Mouse (Mus musculus): ENCODE results near the gene Phb2. TPM values are rescaled to one million over a fixed set of nuclear protein-coding genes. Genes with fewer than 3 reads are reported as not detected.

Phb2 gene
- polyA plus RNA-seq (2011; ENCODE audit: insufficient read depth, insufficient read length, low read depth, missing spikeins) = 329 and 331 TPM in 2 replicates

DNA sequence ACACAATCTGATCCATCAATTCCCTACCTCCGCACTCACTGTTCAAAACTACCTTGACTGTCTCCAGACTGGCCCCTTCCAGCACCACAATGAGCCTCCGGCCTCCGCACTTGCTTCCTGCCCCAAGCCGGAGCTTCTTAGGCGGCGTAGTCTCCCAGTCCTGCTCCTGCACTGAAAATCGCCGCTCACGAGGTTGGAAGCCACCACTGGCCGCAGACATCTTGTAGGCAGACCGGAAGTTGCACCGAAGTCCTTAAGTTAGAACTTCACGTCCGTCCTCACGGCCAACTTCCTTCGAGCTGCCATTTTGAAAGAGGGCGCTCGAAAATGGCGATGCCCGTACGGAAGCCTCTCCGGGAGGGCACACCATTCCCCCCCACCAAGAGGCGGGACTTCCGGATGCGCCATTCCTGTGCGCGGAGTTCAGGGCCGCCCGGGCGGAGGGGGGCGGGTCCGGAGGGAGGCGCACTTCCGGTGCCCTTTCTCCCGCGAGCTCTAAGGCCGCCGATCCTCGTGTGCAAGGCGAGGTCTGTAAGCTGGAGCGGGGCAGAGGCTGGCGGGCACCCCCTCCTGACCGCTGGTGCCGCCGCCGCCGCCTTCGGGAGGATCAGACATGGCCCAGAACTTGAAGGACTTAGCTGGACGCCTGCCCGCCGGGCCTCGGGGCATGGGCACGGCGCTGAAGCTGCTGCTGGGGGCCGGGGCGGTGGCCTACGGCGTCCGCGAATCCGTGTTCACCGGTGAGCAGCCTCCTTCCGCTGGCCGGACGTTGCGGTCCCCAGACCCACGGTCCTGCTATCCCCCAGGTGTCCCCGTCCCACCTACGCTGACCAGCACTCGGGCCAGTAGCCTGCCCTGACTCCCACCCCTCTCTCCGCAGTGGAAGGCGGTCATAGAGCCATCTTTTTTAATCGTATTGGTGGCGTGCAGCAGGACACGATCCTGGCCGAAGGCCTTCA is at the start of gene Phb2, which contains the start of gene Emg1:
Phb2 (plus strand) TSS at position 513 of the 959 bp plus-strand sequence.
Emg1 (minus strand) TSS at position 355 of the 959 bp plus-strand sequence.
- H3K27ac ChIP-seq (ENCODE audit: insufficient read depth, low read length) = peak within 1 kb of the TSS; percentile 52
- no peaks in the 10 kb centered on the region for H3K4me1 ChIP-seq (ENCODE audit: control insufficient read depth, insufficient read depth, low read length)
- peaks cover 49% of the 10 kb centered on the region for H3K36me3 ChIP-seq (ENCODE audit: control insufficient read depth, insufficient read depth, low read length, poor library complexity, severe bottlenecking)
- H3K4me3 ChIP-seq (ENCODE audit: low read depth, low read length) = peak within 1 kb of the TSS; percentile 81
- peak within 1 kb of the TSS; percentile 91 for H3K9ac ChIP-seq (ENCODE audit: low read depth, poor library complexity, severe bottlenecking)
- no peaks in the 10 kb centered on the region for H3K9me3 ChIP-seq (replicated peaks; ENCODE audit: control insufficient read depth, insufficient read depth, low read length, poor library complexity, severe bottlenecking)
- no peak for TF ChIP-seq POLR2A (IDR thresholded peaks at IDR 0.05; ENCODE audit: insufficient read depth, low read length)
- no peak for TF ChIP-seq CTCF (IDR thresholded peaks at IDR 0.05; ENCODE audit: low read depth, low read length)
- TF ChIP-seq EP300 (IDR thresholded peaks at IDR 0.05; ENCODE audit: insufficient read depth, low read depth, low read length) = no peak
- no peaks in the 10 kb centered on the region for H3K27me3 ChIP-seq (ENCODE audit: control insufficient read depth, insufficient read depth, low read length, poor library complexity, severe bottlenecking)

DNA sequence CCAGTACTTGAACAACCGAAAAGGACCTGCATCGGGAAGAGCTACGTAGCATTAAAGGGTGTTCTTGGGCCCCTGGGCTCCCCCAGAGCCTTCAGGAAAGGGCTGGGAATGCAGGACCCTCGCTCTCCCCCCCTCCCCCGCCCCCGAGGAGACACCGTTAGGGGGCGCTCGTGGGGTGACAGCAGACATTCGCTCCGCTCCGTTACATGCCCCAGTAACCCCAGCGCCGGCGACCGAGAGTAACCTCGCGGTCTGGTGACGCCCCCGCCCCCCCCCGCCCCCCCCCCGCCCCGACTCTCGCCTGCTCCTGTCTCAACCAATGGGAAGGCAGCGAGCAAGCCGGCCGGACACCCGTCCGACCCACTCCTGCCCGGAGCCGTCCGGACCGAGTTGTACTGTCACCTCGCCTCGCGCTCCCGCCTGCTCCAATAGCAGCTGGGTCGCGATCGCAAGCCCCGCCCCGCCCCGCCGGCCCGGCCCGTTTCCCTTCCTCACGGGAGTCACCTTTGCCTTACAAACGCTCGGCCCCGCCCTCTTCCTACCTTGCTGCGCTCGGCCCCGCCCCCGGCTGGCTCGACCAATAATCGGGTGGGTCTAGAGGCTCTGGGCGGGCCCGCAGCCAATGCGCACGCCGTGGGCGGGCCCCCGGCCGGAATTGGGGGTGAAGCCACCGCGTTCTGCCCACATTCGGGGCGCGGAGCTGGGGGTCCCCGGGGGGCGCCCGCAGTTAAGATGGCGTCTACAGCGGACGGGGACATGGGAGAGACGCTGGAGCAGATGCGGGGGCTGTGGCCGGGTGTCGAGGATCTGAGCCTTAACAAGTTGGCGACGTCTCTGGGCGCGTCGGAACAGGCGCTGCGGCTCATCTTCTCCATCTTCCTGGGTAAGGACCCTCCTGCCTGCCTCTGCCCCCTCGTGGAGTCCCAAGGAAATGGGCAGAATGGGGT is 49.4 kb upstream of the Phb2 start, which contains the start of gene Lpcat3:
Lpcat3 (plus strand) TSS at position 551 of the 947 bp plus-strand sequence.
- no peaks in the 10 kb centered on the region for H3K36me3 ChIP-seq (ENCODE audit: control insufficient read depth, insufficient read depth, low read length, poor library complexity, severe bottlenecking)
- H3K9ac ChIP-seq (ENCODE audit: low read depth, poor library complexity, severe bottlenecking) = peak within 1 kb of the TSS; percentile 60
- H3K4me1 ChIP-seq (ENCODE audit: control insufficient read depth, insufficient read depth, low read length) = no peaks in the 10 kb centered on the region
- TF ChIP-seq CTCF (IDR thresholded peaks at IDR 0.05; ENCODE audit: low read depth, low read length) = peak; percentile 53
- TF ChIP-seq POLR2A (IDR thresholded peaks at IDR 0.05; ENCODE audit: insufficient read depth, low read length) = no peak
- H3K4me3 ChIP-seq (ENCODE audit: low read depth, low read length) = peak within 1 kb of the TSS; percentile 92
- H3K27ac ChIP-seq (ENCODE audit: insufficient read depth, low read length) = peak within 1 kb of the TSS; percentile 53
- no peaks in the 10 kb centered on the region for H3K9me3 ChIP-seq (replicated peaks; ENCODE audit: control insufficient read depth, insufficient read depth, low read length, poor library complexity, severe bottlenecking)
- no peaks in the 10 kb centered on the region for H3K27me3 ChIP-seq (ENCODE audit: control insufficient read depth, insufficient read depth, low read length, poor library complexity, severe bottlenecking)

GRCm38 (mm10) chr6:124663424-124663795 is 48.7 kb upstream of the Phb2 start:
- no peak overlapping the region; the same call in 1 of the 2 replicates for H3K27ac ChIP-seq (ENCODE audit: insufficient read depth, low read length)
- TF ChIP-seq POLR2A (IDR thresholded peaks at IDR 0.05; ENCODE audit: insufficient read depth, low read length) = no peak
- TF ChIP-seq EP300 (IDR thresholded peaks at IDR 0.05; ENCODE audit: insufficient read depth, low read depth, low read length) = no peak
- no peak for TF ChIP-seq CTCF (IDR thresholded peaks at IDR 0.05; ENCODE audit: low read depth, low read length)
- H3K4me3 ChIP-seq (ENCODE audit: low read depth, low read length) = peak overlapping the region; percentile 92

DNA sequence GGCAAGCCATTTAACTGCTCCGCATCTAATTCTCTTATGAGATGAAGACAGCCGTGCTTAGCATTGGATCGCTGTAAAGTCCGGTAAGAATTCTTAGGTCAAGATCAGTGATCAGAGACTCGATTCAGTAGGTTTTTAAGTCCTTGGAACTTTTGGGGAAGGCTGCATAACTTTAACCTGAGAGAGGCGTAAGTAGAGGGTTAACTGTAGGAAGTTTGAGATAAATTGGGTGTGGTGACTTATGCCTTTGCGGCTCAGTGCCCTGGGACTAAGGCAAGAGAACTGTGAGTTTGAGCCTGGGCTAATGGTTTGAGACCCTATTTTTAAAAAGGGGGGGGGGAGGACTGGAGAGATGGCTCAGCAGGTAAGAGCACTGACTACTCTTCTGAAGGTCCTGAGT is 47.9 kb upstream of the Phb2 start:
- TF ChIP-seq POLR2A (IDR thresholded peaks at IDR 0.05; ENCODE audit: insufficient read depth, low read length) (no peak), CTCF (IDR thresholded peaks at IDR 0.05; ENCODE audit: low read depth, low read length) (no peak), EP300 (IDR thresholded peaks at IDR 0.05; ENCODE audit: insufficient read depth, low read depth, low read length) (no peak)
- H3K9ac ChIP-seq (ENCODE audit: low read depth, poor library complexity, severe bottlenecking) = no peak overlapping the region
- no peak overlapping the region for H3K27ac ChIP-seq (ENCODE audit: insufficient read depth, low read length)
- no peaks in the 10 kb centered on the region for H3K4me1 ChIP-seq (ENCODE audit: control insufficient read depth, insufficient read depth, low read length)
- no peak overlapping the region for H3K4me3 ChIP-seq (ENCODE audit: low read depth, low read length)
- no peaks in the 10 kb centered on the region for H3K36me3 ChIP-seq (ENCODE audit: control insufficient read depth, insufficient read depth, low read length, poor library complexity, severe bottlenecking)
- no peaks in the 10 kb centered on the region for H3K27me3 ChIP-seq (ENCODE audit: control insufficient read depth, insufficient read depth, low read length, poor library complexity, severe bottlenecking)
- H3K9me3 ChIP-seq (replicated peaks; ENCODE audit: control insufficient read depth, insufficient read depth, low read length, poor library complexity, severe bottlenecking) = no peaks in the 10 kb centered on the region

More at GRCm38 (mm10) chr6:124663424-124663795, 48.7 kb upstream of the Phb2 start:
- H3K9ac ChIP-seq (ENCODE audit: low read depth, poor library complexity, severe bottlenecking) = peak overlapping the region; percentile 60
- H3K4me1 ChIP-seq (ENCODE audit: control insufficient read depth, insufficient read depth, low read length) = no peaks in the 10 kb centered on the region
- no peaks in the 10 kb centered on the region for H3K9me3 ChIP-seq (replicated peaks; ENCODE audit: control insufficient read depth, insufficient read depth, low read length, poor library complexity, severe bottlenecking)
- no peaks in the 10 kb centered on the region for H3K27me3 ChIP-seq (ENCODE audit: control insufficient read depth, insufficient read depth, low read length, poor library complexity, severe bottlenecking)
- H3K36me3 ChIP-seq (ENCODE audit: control insufficient read depth, insufficient read depth, low read length, poor library complexity, severe bottlenecking) = no peaks in the 10 kb centered on the region

GRCm38 (mm10) chr6:124665011-124665410 is 47.1 kb upstream of the Phb2 start:
- no peak for TF ChIP-seq POLR2A (IDR thresholded peaks at IDR 0.05; ENCODE audit: insufficient read depth, low read length)
- no peak for TF ChIP-seq CTCF (IDR thresholded peaks at IDR 0.05; ENCODE audit: low read depth, low read length)
- no peak for TF ChIP-seq EP300 (IDR thresholded peaks at IDR 0.05; ENCODE audit: insufficient read depth, low read depth, low read length)
- H3K36me3 ChIP-seq (ENCODE audit: control insufficient read depth, insufficient read depth, low read length, poor library complexity, severe bottlenecking) = no peaks in the 10 kb centered on the region
- no peak overlapping the region for H3K4me3 ChIP-seq (ENCODE audit: low read depth, low read length)
- no peaks in the 10 kb centered on the region for H3K9me3 ChIP-seq (replicated peaks; ENCODE audit: control insufficient read depth, insufficient read depth, low read length, poor library complexity, severe bottlenecking)
- no peak overlapping the region for H3K9ac ChIP-seq (ENCODE audit: low read depth, poor library complexity, severe bottlenecking)
- no peak overlapping the region for H3K27ac ChIP-seq (ENCODE audit: insufficient read depth, low read length)
- no peaks in the 10 kb centered on the region for H3K4me1 ChIP-seq (ENCODE audit: control insufficient read depth, insufficient read depth, low read length)
- H3K27me3 ChIP-seq (ENCODE audit: control insufficient read depth, insufficient read depth, low read length, poor library complexity, severe bottlenecking) = no peaks in the 10 kb centered on the region
